In the genomic region with DNA sequence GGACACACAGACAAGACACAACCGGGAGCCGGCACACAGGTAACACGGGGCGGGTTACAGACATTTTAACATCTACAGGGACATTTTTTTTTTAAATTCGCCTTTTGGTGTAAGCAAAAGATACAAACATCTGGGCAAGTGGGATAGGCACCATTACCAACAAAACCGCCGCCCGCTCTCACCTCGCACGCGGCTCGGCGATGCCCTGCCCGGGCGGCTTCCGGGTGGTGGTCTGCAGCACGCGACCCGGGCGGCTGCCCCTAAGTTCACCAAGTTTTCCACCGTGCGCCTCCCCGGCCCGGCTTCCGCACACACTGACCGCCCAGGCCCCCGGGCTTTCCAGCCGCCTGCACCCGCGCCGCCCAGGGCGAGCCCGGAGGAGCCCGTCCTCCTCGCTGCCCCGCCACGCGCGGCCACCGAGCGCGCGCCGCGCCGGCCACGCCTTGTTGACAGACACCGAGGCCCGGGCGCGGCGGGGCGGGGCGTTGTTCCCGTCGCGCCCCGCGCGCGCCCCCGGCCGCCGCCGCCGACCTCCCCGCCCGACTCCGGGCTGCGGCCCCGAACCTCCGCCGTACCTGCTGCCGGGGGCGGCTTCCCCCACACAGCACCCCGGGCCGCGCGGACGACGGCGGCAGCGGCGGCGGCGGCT, we compare ENCODE assay signal across 8 mouse cellular contexts. TPM values are rescaled to one million over a fixed set of nuclear protein-coding genes. Genes with fewer than 3 reads are reported as not detected.
A peak's percentile ranks its signal among the peaks of the same experiment; 100 is the strongest.
DNase-seq lines count a peak whose midpoint lies in the region; ATAC-seq and TF ChIP-seq lines count a peak whose summit lies in the region.

No protein-coding gene starts in this region.

- H3K4me3 ChIP-seq in embryonic facial prominence, embryonic 12.5 days, result peak overlapping the region; percentile 82
- peak overlapping the region; percentile 99 for H3K4me3 ChIP-seq in heart, adult 2 months
- H3K4me3 ChIP-seq in liver, adult 2 months (ENCODE audit: insufficient read depth, low read depth, low read length), result peak overlapping the region; percentile 93

- peaks cover 17% of the 10 kb centered on the region for H3K79me2 ChIP-seq in heart, adult 2 months (replicated peaks; ENCODE audit: control insufficient read depth, insufficient read depth, low read length)
- peaks cover 22% of the 10 kb centered on the region for H3K79me2 ChIP-seq in liver, adult 2 months (ENCODE audit: control insufficient read depth, insufficient read depth, low read length)

- WGBS in embryonic facial prominence, embryonic 12.5 days, result 1% methylated on average over 80 of the region's 86 CpGs
- 1% methylated on average over 79 of the region's 86 CpGs for WGBS in heart, adult 2 months
- WGBS in liver, adult 2 months, result under 1% methylated on average over 83 of the region's 86 CpGs

- H3K36me3 ChIP-seq in embryonic facial prominence, embryonic 12.5 days, result 0 out of 2 replicates have a peak, but pooled peaks cover 3% of the 10 kb centered on the region
- peaks cover 35% of the 10 kb centered on the region for H3K36me3 ChIP-seq in heart, adult 2 months (ENCODE audit: control insufficient read depth, insufficient read depth, low read length)
- peaks cover 6% of the 10 kb centered on the region for H3K36me3 ChIP-seq in liver, adult 2 months (ENCODE audit: control insufficient read depth, insufficient read depth, low read length)

- peak; percentile 23 for TF ChIP-seq POLR2A in heart, adult 2 months (IDR thresholded peaks at IDR 0.05; ENCODE audit: insufficient read depth, low read depth, low read length)
- peak; percentile 66; the same call in 1 of the 2 replicates for TF ChIP-seq POLR2A in liver, adult 2 months (IDR thresholded peaks at IDR 0.05; ENCODE audit: extremely low read depth, insufficient read depth, low read length)

- DNase-seq in 3T3-L1 (ENCODE audit: low read depth, low spot score), result peak; percentile 63
- DNase-seq in adrenal gland, postnatal 36 days, result peak; percentile 92 to 96
- DNase-seq in heart, adult 2 months, result peak; percentile 92 to 94
- DNase-seq in kidney, adult 8-10 months, result peak; percentile 80 to 81
- no peak for DNase-seq in liver, adult 2 months (ENCODE audit: extremely low read depth, low read depth, low spot score)
- peak; percentile 85 to 90 for DNase-seq in spleen, postnatal 36 days (ENCODE audit: low spot score in 2 of 2)

- intact Hi-C loops in heart, adult 2 months (cut with DNase I), result loop anchor here (1.0 to 10.0 kb wide), 2 partner anchors 28 to 246 kb away; a partner anchor contains a TSS

- peak; percentile 79 for ATAC-seq in embryonic facial prominence, embryonic 12.5 days (ENCODE audit: insufficient number of reproducible peaks, insufficient read depth, low FRiP score, low TSS enrichment)
- peak; percentile 27; the same call in 1 of the 2 replicates for ATAC-seq in monocyte, adult 5-6 weeks (replicated peaks; ENCODE audit: insufficient number of reproducible peaks, low FRiP score, low TSS enrichment, poor library complexity, severe bottlenecking)

- TF ChIP-seq CTCF in heart, adult 2 months (IDR thresholded peaks at IDR 0.05), result no peak
- TF ChIP-seq CTCF in liver, adult 2 months (IDR thresholded peaks at IDR 0.05; ENCODE audit: low read depth, low read length), result no peak

- peak overlapping the region; percentile 59 for H3K4me2 ChIP-seq in embryonic facial prominence, embryonic 12.5 days (replicated peaks)

- H3K27me3 ChIP-seq in embryonic facial prominence, embryonic 12.5 days, result no peaks in the 10 kb centered on the region
- H3K27me3 ChIP-seq in heart, adult 2 months (ENCODE audit: control insufficient read depth, insufficient read depth, low read length), result no peaks in the 10 kb centered on the region
- H3K27me3 ChIP-seq in liver, adult 2 months (ENCODE audit: control insufficient read depth, insufficient read depth, low read length), result no peaks in the 10 kb centered on the region

- TF ChIP-seq EP300 in heart, adult 2 months (IDR thresholded peaks at IDR 0.05; ENCODE audit: insufficient read depth, low read depth, low read length), result no peak

- H3K4me1 ChIP-seq in embryonic facial prominence, embryonic 12.5 days, result peaks cover 8% of the 10 kb centered on the region; the same call in 1 of the 2 replicates
- H3K4me1 ChIP-seq in heart, adult 2 months (ENCODE audit: control insufficient read depth, insufficient read depth, low read length), result peaks cover 18% of the 10 kb centered on the region
- peaks cover 15% of the 10 kb centered on the region for H3K4me1 ChIP-seq in liver, adult 2 months (ENCODE audit: control insufficient read depth, insufficient read depth, low read length)

- no peaks in the 10 kb centered on the region for H3K9me3 ChIP-seq in embryonic facial prominence, embryonic 12.5 days

- peak overlapping the region; percentile 95 for H3K9ac ChIP-seq in embryonic facial prominence, embryonic 12.5 days
- peak overlapping the region; percentile 97 for H3K9ac ChIP-seq in heart, adult 2 months (ENCODE audit: low read depth, low read length)
- H3K9ac ChIP-seq in liver, adult 2 months (ENCODE audit: low read depth, low read length), result peak overlapping the region; percentile 99

- H3K27ac ChIP-seq in embryonic facial prominence, embryonic 12.5 days, result peak overlapping the region; percentile 98
- peak overlapping the region; percentile 100 for H3K27ac ChIP-seq in heart, adult 2 months
- peak overlapping the region; percentile 97 for H3K27ac ChIP-seq in liver, adult 2 months (replicated peaks; ENCODE audit: insufficient read depth, low read depth, low read length)

RNA-seq across cellular contexts. Expression of a gene that starts 0.7 kb away (rescaled TPM):
- 10 to 100 TPM; 73.4 to 75.6 TPM for total RNA-seq in adrenal gland, postnatal 36 days (2021)
- 27.2 and 31.4 TPM in 2 replicates for polyA plus RNA-seq in embryonic facial prominence, embryonic 12.5 days (2016; fragmentation: Nextera tagmentation; extraction: Ambion mirVana)
- 10 to 100 TPM; 51.8 to 59.7 TPM for total RNA-seq in heart, adult 2 months (2021)
- polyA plus RNA-seq in heart, adult 2 months (2012; rRNA removed), result 67.0 and 114 TPM in 2 replicates
- 51.0 and 51.1 TPM in 2 replicates for total RNA-seq in liver, adult 2 months (2014; rRNA removed)
- polyA plus RNA-seq in liver, adult 2 months (2012; rRNA removed), result 25.6 and 27.9 TPM in 2 replicates
- 179 to 209 TPM (median 190 TPM) in 3 replicates for total RNA-seq in monocyte, adult 5-6 weeks (2017)

RNA-seq across cellular contexts. Expression of a gene that starts 28.7 kb away (rescaled TPM):
- total RNA-seq in adrenal gland, postnatal 36 days (2021), result 10 to 100 TPM; 25.1 to 34.5 TPM
- 27.0 and 30.1 TPM in 2 replicates for polyA plus RNA-seq in embryonic facial prominence, embryonic 12.5 days (2016; fragmentation: Nextera tagmentation; extraction: Ambion mirVana)
- 10 to 100 TPM; 19.1 to 20.3 TPM for total RNA-seq in heart, adult 2 months (2021)
- 12.7 and 23.9 TPM in 2 replicates for polyA plus RNA-seq in heart, adult 2 months (2012; rRNA removed)
- total RNA-seq in liver, adult 2 months (2014; rRNA removed), result 30.3 and 41.9 TPM in 2 replicates
- polyA plus RNA-seq in liver, adult 2 months (2012; rRNA removed), result 17.2 and 20.2 TPM in 2 replicates
- 56.4 to 63.7 TPM (median 61.5 TPM) in 3 replicates for total RNA-seq in monocyte, adult 5-6 weeks (2017)

RNA-seq across cellular contexts. Expression of a gene that starts 51.9 kb away (rescaled TPM):
- total RNA-seq in adrenal gland, postnatal 36 days (2021), result not detected
- not detected in 2 replicates for polyA plus RNA-seq in embryonic facial prominence, embryonic 12.5 days (2016; fragmentation: Nextera tagmentation; extraction: Ambion mirVana)
- not detected for total RNA-seq in heart, adult 2 months (2021)
- 0.08 and 0.09 TPM in 2 replicates for polyA plus RNA-seq in heart, adult 2 months (2012; rRNA removed)
- total RNA-seq in liver, adult 2 months (2014; rRNA removed), result 0.07 and 0.09 TPM in 2 replicates
- polyA plus RNA-seq in liver, adult 2 months (2012; rRNA removed), result 0.07 TPM in 1 of 2 replicates, not detected in the other
- 3.1 to 10.1 TPM (median 3.6 TPM) in 3 replicates for total RNA-seq in monocyte, adult 5-6 weeks (2017)
